In genomic region chr2:132692320-132692719, GRCm38 (mm10) we compare ENCODE assay signal across 13 mouse cellular contexts. TPM values are rescaled to one million over a fixed set of nuclear protein-coding genes. Genes with fewer than 3 reads are reported as not detected.
DNase-seq lines count a peak whose midpoint lies in the region; ATAC-seq and TF ChIP-seq lines count a peak whose summit lies in the region.
"Had no signal": no experiment of that assay in that cellular context is flagged by ENCODE, and none has a peak within 500 bp of the region (broad histone marks: within the 10 kb centered on the region; RNA-seq: fewer than 3 reads in every experiment).

No protein-coding gene starts in this region.

- no peak for TF ChIP-seq POLR2A in small intestine, adult 2 months (IDR thresholded peaks at IDR 0.05; ENCODE audit: low read depth, low read length)

- H3K9me3 ChIP-seq in heart, embryonic 10.5 days: no peaks in the 10 kb centered on the region
- no peaks in the 10 kb centered on the region for H3K9me3 ChIP-seq in liver, postnatal 0 days (ENCODE audit: low read length)
- H3K9me3 ChIP-seq in forebrain, embryonic 12.5 days: no peaks in the 10 kb centered on the region
- H3K9me3 ChIP-seq: hindbrain, embryonic 15.5 days had no signal

- 0 out of 2 replicates have a peak, but pooled peaks cover 9% of the 10 kb centered on the region for H3K36me3 ChIP-seq in heart, embryonic 10.5 days
- H3K36me3 ChIP-seq in liver, postnatal 0 days (replicated peaks; ENCODE audit: insufficient read depth, low read length): no peaks in the 10 kb centered on the region
- H3K36me3 ChIP-seq in small intestine, adult 2 months (ENCODE audit: control insufficient read depth, insufficient read depth, low read length): peaks cover 1% of the 10 kb centered on the region; the same call in 1 of the 2 replicates
- peaks cover 10% of the 10 kb centered on the region for H3K36me3 ChIP-seq in forebrain, embryonic 12.5 days (replicated peaks)

- peaks cover 35% of the 10 kb centered on the region for H3K4me1 ChIP-seq in heart, embryonic 10.5 days
- peaks cover 64% of the 10 kb centered on the region for H3K4me1 ChIP-seq in liver, postnatal 0 days (ENCODE audit: insufficient read depth)
- peaks cover 18% of the 10 kb centered on the region for H3K4me1 ChIP-seq in small intestine, adult 2 months (ENCODE audit: control insufficient read depth, insufficient read depth, insufficient read length, low read length)
- 0 out of 2 replicates have a peak, but pooled peaks cover 6% of the 10 kb centered on the region for H3K4me1 ChIP-seq in forebrain, embryonic 12.5 days

- no peak for TF ChIP-seq CTCF in liver, postnatal 0 days (IDR thresholded peaks at IDR 0.05; ENCODE audit: low read depth)
- TF ChIP-seq CTCF in small intestine, adult 2 months (IDR thresholded peaks at IDR 0.05; ENCODE audit: extremely low read depth, insufficient read length, insufficient replicate concordance, low read depth, low read length): no peak

- 0 out of 2 replicates have a peak overlapping the region, but pooled peaks have one; percentile 0 for H3K4me2 ChIP-seq in liver, postnatal 0 days (ENCODE audit: low read depth, low read length)
- H3K4me2 ChIP-seq in forebrain, embryonic 12.5 days: no peak overlapping the region
- H3K4me2 ChIP-seq: hindbrain, embryonic 15.5 days had no signal

- ATAC-seq in liver, postnatal 0 days: no peak
- no peak for ATAC-seq in forebrain, embryonic 12.5 days (ENCODE audit: low FRiP score)
- ATAC-seq: forebrain, embryonic 14.5 days had no signal

- 44% methylated on average over 1 of the region's 1 CpGs for WGBS in heart, embryonic 10.5 days
- 36% methylated on average over 1 of the region's 1 CpGs for WGBS in liver, postnatal 0 days (ENCODE audit: insufficient replicate concordance)
- WGBS in small intestine, adult 2 months: 61% methylated on average over 1 of the region's 1 CpGs
- WGBS in forebrain, embryonic 12.5 days: 67% methylated on average over 1 of the region's 1 CpGs

- intact Hi-C loops in heart, postnatal 36 days (cut with DNase I): no loop called here

- DNase-seq in heart, embryonic 10.5 days (ENCODE audit: low spot score): no peak
- no peak for DNase-seq in heart, postnatal 36 days
- peak; percentile 23 for DNase-seq in T-cell, adult 2 months (ENCODE audit: low spot score)
- DNase-seq in liver, postnatal 0 days: no peak
- no peak for DNase-seq in natural killer cell, adult 2 months (ENCODE audit: low spot score in 2 of 2)
- DNase-seq: cerebellum, adult 9-11 months; layer of hippocampus, adult 9-11 months; thymus, adult 18-20 months had no signal

- no peak for TF ChIP-seq EP300 in liver, postnatal 0 days (IDR thresholded peaks at IDR 0.05; ENCODE audit: low read depth)

- H3K27ac ChIP-seq in heart, embryonic 10.5 days: 0 out of 2 replicates have a peak overlapping the region, but pooled peaks have one; percentile 2
- H3K27ac ChIP-seq in liver, postnatal 0 days (ENCODE audit: low read depth): peak overlapping the region; percentile 37
- H3K27ac ChIP-seq in small intestine, adult 2 months (ENCODE audit: insufficient read depth, low read depth, low read length): 0 out of 2 replicates have a peak overlapping the region, but pooled peaks have one; percentile 12
- no peak overlapping the region for H3K27ac ChIP-seq in forebrain, embryonic 12.5 days
- H3K27ac ChIP-seq: hindbrain, embryonic 15.5 days; macrophage had no signal

- H3K4me3 ChIP-seq in heart, embryonic 10.5 days: no peak overlapping the region
- H3K4me3 ChIP-seq in liver, postnatal 0 days (ENCODE audit: low read depth, low read length): no peak overlapping the region
- no peak overlapping the region for H3K4me3 ChIP-seq in small intestine, adult 2 months (ENCODE audit: low read depth, low read length)
- H3K4me3 ChIP-seq in forebrain, embryonic 12.5 days (replicated peaks): no peak overlapping the region
- H3K4me3 ChIP-seq: hindbrain, embryonic 15.5 days had no signal

- H3K9ac ChIP-seq in liver, postnatal 0 days (replicated peaks): 0 out of 2 replicates have a peak overlapping the region, but pooled peaks have one; percentile 1
- H3K9ac ChIP-seq in forebrain, embryonic 12.5 days: no peak overlapping the region
- H3K9ac ChIP-seq: hindbrain, embryonic 15.5 days had no signal

- H3K27me3 ChIP-seq in heart, embryonic 10.5 days (ENCODE audit: insufficient read depth, poor library complexity, severe bottlenecking): no peaks in the 10 kb centered on the region
- H3K27me3 ChIP-seq in liver, postnatal 0 days (ENCODE audit: insufficient read depth, low read length): no peaks in the 10 kb centered on the region
- H3K27me3 ChIP-seq in small intestine, adult 2 months (ENCODE audit: control insufficient read depth, insufficient read depth, low read length): no peaks in the 10 kb centered on the region
- no peaks in the 10 kb centered on the region for H3K27me3 ChIP-seq in forebrain, embryonic 12.5 days
- H3K27me3 ChIP-seq: hindbrain, embryonic 15.5 days had no signal

RNA-seq across cellular contexts. Expression of gene Shld1, which starts 5.6 kb away (rescaled TPM):
- polyA plus RNA-seq in heart, embryonic 10.5 days (2016; fragmentation: Nextera tagmentation; extraction: Ambion mirVana): 14.2 and 15.9 TPM in 2 replicates
- total RNA-seq in heart, postnatal 36 days (2021): 10 to 100 TPM; 49.3 to 59.3 TPM
- 9.5 and 11.1 TPM in 2 replicates for polyA plus RNA-seq in liver, postnatal 0 days (2015; fragmentation: Nextera tagmentation; extraction: Ambion mirVana)
- 4.6 and 8.9 TPM in 2 replicates for polyA plus RNA-seq in small intestine, adult 2 months (2012; rRNA removed)
- polyA plus RNA-seq in forebrain, embryonic 12.5 days (2016; fragmentation: Nextera tagmentation; extraction: Ambion mirVana): 17.3 and 19.7 TPM in 2 replicates
